Mouse (Mus musculus) hindbrain, embryonic 15.5 days (tissue): ENCODE results near the gene Slc16a4. TPM values are rescaled to one million over a fixed set of nuclear protein-coding genes. Genes with fewer than 3 reads are reported as not detected.
A peak's percentile ranks its signal among the peaks of the same experiment; 100 is the strongest.

Experiments
- ATAC-seq: fragments of 200-750 bp; cut with Nextera tagmentation; 2 replicates; pipeline ENCODE4 v1.8.0; 2017; ENCODE audit warnings: low read depth, moderate number of reproducible peaks, moderate TSS enrichment; ENCODE audit not compliant: low FRiP score
- H3K27ac ChIP-seq: fragments of 300-500 bp; sonication (generic); replicated peaks from 2 replicates; pipeline ENCODE4 v1.5.1; 2015; ENCODE audit warnings: mild to moderate bottlenecking, inconsistent platforms
- H3K27me3 ChIP-seq: fragments of 300-500 bp; sonication (generic); 2 replicates; pipeline ENCODE4 v1.6.1; 2015; ENCODE audit warnings: control low read depth, inconsistent platforms
- H3K36me3 ChIP-seq: fragments of 300-500 bp; sonication (generic); 2 replicates; pipeline ENCODE4 v1.6.1; 2015; ENCODE audit warnings: control low read depth, inconsistent platforms
- H3K4me1 ChIP-seq: fragments of 300-500 bp; sonication (generic); replicated peaks from 2 replicates; pipeline ENCODE4 v1.6.1; 2015; ENCODE audit warnings: control low read depth, inconsistent platforms
- H3K4me2 ChIP-seq: fragments of 300-500 bp; sonication (generic); 2 replicates; pipeline ENCODE4 v1.6.1; 2015; ENCODE audit warnings: moderate library complexity, mild to moderate bottlenecking, inconsistent platforms
- H3K4me3 ChIP-seq: fragments of 300-500 bp; sonication (generic); 2 replicates; pipeline ENCODE4 v1.5.1; 2015; ENCODE audit warnings: mild to moderate bottlenecking, inconsistent platforms
- H3K9ac ChIP-seq: fragments of 300-500 bp; sonication (generic); 2 replicates; pipeline ENCODE4 v1.6.1; 2015; ENCODE audit warnings: inconsistent platforms
- H3K9me3 ChIP-seq: fragments of 300-500 bp; sonication (generic); 2 replicates; pipeline ENCODE4 v1.6.1; 2016; ENCODE audit warnings: control low read depth, inconsistent platforms
- WGBS: fragments of 180-500 bp; shearing (Covaris S2); methylation state at CpG from one replicate; pipeline ENCODE4 v1.1.7; 2015; 5-methylcytosine and 5-hydroxymethylcytosine counted together
- polyA plus RNA-seq: library from polyadenylated mRNA; unstranded; fragments of >200 nt; fragmentation: Nextera tagmentation; extraction: Ambion mirVana; gene quantifications from 2 replicates; pipeline ENCODE4 v1.2.1, GENCODE M21; 2015

Gene Slc16a4
- polyA plus RNA-seq, 1 experiment from 2014 or later, result 2.6 TPM

- 38% methylated on average over 3 of the region's 3 CpGs for WGBS
- Histone ChIP-seq H3K4me2 (no peak overlapping the region), H3K4me3 (no peak overlapping the region), H3K9ac (no peak overlapping the region), H3K27me3 (no peaks in the 10 kb centered on the region), H3K9me3 (no peaks in the 10 kb centered on the region), H3K27ac (no peak overlapping the region), H3K4me1 (peaks cover 5% of the 10 kb centered on the region; the same call in 1 of the 2 replicates), H3K36me3 (no peaks in the 10 kb centered on the region)
- peak; percentile 56; the same call in 1 of the 2 replicates for ATAC-seq
Measured at GRCm38 (mm10) chr3:107345033-107345725, 54.1 kb downstream of the Slc16a4 start.

GRCm38 (mm10) chr3:107349006-107349405, 58.0 kb downstream of the Slc16a4 start:
- peaks cover 5% of the 10 kb centered on the region; the same call in 1 of the 2 replicates for H3K4me1 ChIP-seq
- no peak overlapping the region for H3K4me2 ChIP-seq
- ATAC-seq, result peak; percentile 45; the same call in 1 of the 2 replicates
- no peak overlapping the region for H3K9ac ChIP-seq
- H3K27ac ChIP-seq, result no peak overlapping the region
- H3K36me3 ChIP-seq, result no peaks in the 10 kb centered on the region
- H3K4me3 ChIP-seq, result no peak overlapping the region
- H3K9me3 ChIP-seq, result no peaks in the 10 kb centered on the region
- 62% methylated on average over 3 of the region's 3 CpGs for WGBS
- H3K27me3 ChIP-seq, result 0 out of 2 replicates have a peak, but pooled peaks cover 5% of the 10 kb centered on the region

GRCm38 (mm10) chr3:107351706-107352105, 60.7 kb downstream of the Slc16a4 start:
- H3K9me3 ChIP-seq, result no peaks in the 10 kb centered on the region
- H3K4me2 ChIP-seq, result no peak overlapping the region
- no peak overlapping the region for H3K27ac ChIP-seq
- H3K4me1 ChIP-seq, result no peaks in the 10 kb centered on the region
- 65% methylated on average over 3 of the region's 3 CpGs for WGBS
- no peak overlapping the region for H3K4me3 ChIP-seq
- ATAC-seq, result no peak
- no peak overlapping the region for H3K9ac ChIP-seq
- H3K27me3 ChIP-seq, result peaks cover 7% of the 10 kb centered on the region; the same call in 1 of the 2 replicates
- H3K36me3 ChIP-seq, result no peaks in the 10 kb centered on the region

- Histone ChIP-seq H3K4me3 (no peak overlapping the region), H3K4me2 (no peak overlapping the region), H3K27me3 (peaks cover 11% of the 10 kb centered on the region), H3K27ac (no peak overlapping the region), H3K9me3 (no peaks in the 10 kb centered on the region), H3K36me3 (no peaks in the 10 kb centered on the region), H3K9ac (no peak overlapping the region), H3K4me1 (peaks cover 3% of the 10 kb centered on the region; the same call in 1 of the 2 replicates)
- no peak for ATAC-seq
- 86% methylated on average over 6 of the region's 6 CpGs for WGBS
Measured at GRCm38 (mm10) chr3:107355618-107356260, 64.7 kb downstream of the Slc16a4 start.

- 1% methylated on average over 11 of the region's 11 CpGs for WGBS
- no peak overlapping the region for H3K4me3 ChIP-seq
- no peak overlapping the region for H3K9ac ChIP-seq
- H3K4me2 ChIP-seq, result peak overlapping the region; percentile 38
- H3K27me3 ChIP-seq, result peaks cover 8% of the 10 kb centered on the region
- H3K36me3 ChIP-seq, result no peaks in the 10 kb centered on the region
- peaks cover 3% of the 10 kb centered on the region; the same call in 1 of the 2 replicates for H3K4me1 ChIP-seq
- H3K27ac ChIP-seq, result no peak overlapping the region
- peak; percentile 95 for ATAC-seq
- no peaks in the 10 kb centered on the region for H3K9me3 ChIP-seq
Measured at GRCm38 (mm10) chr3:107356964-107357441, 66.0 kb downstream of the Slc16a4 start.

- ATAC-seq, result no peak
- 68% methylated on average over 3 of the region's 3 CpGs for WGBS
- Histone ChIP-seq H3K9ac (no peak overlapping the region), H3K4me3 (no peak overlapping the region), H3K36me3 (no peaks in the 10 kb centered on the region), H3K27ac (no peak overlapping the region), H3K9me3 (no peaks in the 10 kb centered on the region), H3K4me1 (peaks cover 3% of the 10 kb centered on the region; the same call in 1 of the 2 replicates), H3K4me2 (no peak overlapping the region), H3K27me3 (peaks cover 8% of the 10 kb centered on the region)
Measured at GRCm38 (mm10) chr3:107357700-107358234, 66.7 kb downstream of the Slc16a4 start.

GRCm38 (mm10) chr3:107360341-107360740, 69.3 kb downstream of the Slc16a4 start:
- WGBS, result 73% methylated on average over 4 of the region's 4 CpGs
- peaks cover 3% of the 10 kb centered on the region; the same call in 1 of the 2 replicates for H3K4me1 ChIP-seq
- no peaks in the 10 kb centered on the region for H3K36me3 ChIP-seq
- H3K9ac ChIP-seq, result no peak overlapping the region
- H3K4me3 ChIP-seq, result no peak overlapping the region
- H3K27me3 ChIP-seq, result peaks cover 5% of the 10 kb centered on the region
- no peak for ATAC-seq
- no peak overlapping the region for H3K27ac ChIP-seq
- no peak overlapping the region for H3K4me2 ChIP-seq
- no peaks in the 10 kb centered on the region for H3K9me3 ChIP-seq

Other genes starting within 250 kb of the Slc16a4 start
- gene Kcna2, start 190.1 kb upstream of the Slc16a4 start, polyA plus RNA-seq, result 1.7 and 2.1 TPM in 2 replicates
- not detected in 2 replicates for gene Kcna10, start 108.2 kb upstream of the Slc16a4 start, polyA plus RNA-seq
- gene Cym, start 69.5 kb upstream of the Slc16a4 start, polyA plus RNA-seq, result 4.5 TPM in 1 of 2 replicates, not detected in the other
- gene A630076J17Rik, start 60.6 kb upstream of the Slc16a4 start, polyA plus RNA-seq, result 0.12 and 0.40 TPM in 2 replicates
- not detected in 2 replicates for gene Prok1, start 51.5 kb upstream of the Slc16a4 start, polyA plus RNA-seq
- 176 and 186 TPM in 2 replicates for gene Lamtor5, start 12.4 kb upstream of the Slc16a4 start, polyA plus RNA-seq
- 6.9 and 7.5 TPM in 2 replicates for gene Rbm15, start 42.4 kb downstream of the Slc16a4 start, polyA plus RNA-seq
- 10.1 and 10.4 TPM in 2 replicates for gene Kcnc4, start 168.3 kb downstream of the Slc16a4 start, polyA plus RNA-seq
- gene Slc6a17, start 226.8 kb downstream of the Slc16a4 start, polyA plus RNA-seq, result 16.4 and 19.7 TPM in 2 replicates